Mouse (Mus musculus): ENCODE measurements at regions not wholly inside any gene's neighbourhood (a gene's known extent, or its start where the extent isn't known, plus 50 kb on each side); places are given as distances from the start of the nearest gene placed in this dataset.
"Not testable (repeated sequence)": the region's sequence is repeated elsewhere in the genome, so short reads cannot be mapped to it uniquely, and the experiment has no call there.

DNA sequence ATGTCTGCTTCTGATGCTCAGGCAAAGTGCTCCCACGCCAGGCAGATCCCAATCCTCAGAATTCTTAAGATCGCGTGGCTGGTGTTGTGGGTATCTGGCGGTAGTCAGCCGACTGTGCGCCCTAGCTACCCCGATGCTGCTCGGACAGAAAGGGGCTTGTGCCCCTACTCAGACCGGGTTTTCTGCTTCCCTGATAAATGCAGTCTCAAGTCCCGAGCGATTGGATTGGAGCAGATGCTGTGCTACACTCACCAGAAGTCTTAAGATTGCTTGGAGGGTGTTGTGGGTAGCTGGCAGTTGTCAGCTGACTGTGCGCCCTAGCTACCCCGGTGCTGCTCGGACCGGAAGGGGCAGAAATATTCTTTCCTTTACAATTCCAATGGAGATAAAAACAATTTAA, 99.3 kb downstream of the Gm7489 start:
- not testable (repeated sequence) for H3K9ac ChIP-seq (replicated peaks; ENCODE audit: low read length); H3K4me3 ChIP-seq (ENCODE audit: low read depth, low read length); H3K4me2 ChIP-seq (ENCODE audit: low read depth, low read length); H3K4me1 ChIP-seq (ENCODE audit: control insufficient read depth, insufficient read depth, low read length); DNase-seq (ENCODE audit: low spot score); H3K9me3 ChIP-seq (replicated peaks; ENCODE audit: control insufficient read depth, low read length); H3K36me3 ChIP-seq (replicated peaks; ENCODE audit: control insufficient read depth, insufficient read depth, low read depth, low read length); H3K27ac ChIP-seq (replicated peaks; ENCODE audit: low read depth, low read length); ATAC-seq (replicated peaks; ENCODE audit: insufficient number of reproducible peaks, low FRiP score, low TSS enrichment, low read depth); H3K27me3 ChIP-seq (ENCODE audit: control insufficient read depth, insufficient read depth, low read length)
- 89% methylated on average over 15 of the region's 15 CpGs for WGBS

DNA sequence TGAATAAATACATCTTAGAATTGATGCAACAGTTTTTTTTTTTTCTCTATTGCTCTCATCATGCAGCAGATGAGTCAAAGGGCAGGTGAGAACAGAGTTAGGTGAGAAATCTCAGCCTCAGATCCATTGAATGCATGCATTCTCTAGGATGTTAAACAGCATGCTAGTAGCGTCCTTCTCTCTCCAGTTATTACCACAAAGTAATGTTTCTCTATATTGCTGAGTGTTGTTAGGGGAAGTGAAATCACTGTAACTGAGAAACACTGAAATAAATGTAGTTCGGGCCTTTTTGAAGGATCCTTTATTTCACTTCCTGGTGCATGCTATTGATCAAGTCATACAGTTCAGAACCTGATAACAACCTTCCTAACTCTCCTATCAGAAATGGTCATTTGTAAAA, 105.2 kb downstream of the Gm7489 start:
- no peak overlapping the region for H3K9ac ChIP-seq (replicated peaks; ENCODE audit: low read length)
- no peak overlapping the region for H3K4me3 ChIP-seq (ENCODE audit: low read depth, low read length)
- no peak for DNase-seq (ENCODE audit: low spot score)
- H3K27me3 ChIP-seq (ENCODE audit: control insufficient read depth, insufficient read depth, low read length), result no peaks in the 10 kb centered on the region
- no peak overlapping the region for H3K27ac ChIP-seq (replicated peaks; ENCODE audit: low read depth, low read length)
- no peak overlapping the region for H3K4me2 ChIP-seq (ENCODE audit: low read depth, low read length)
- no peaks in the 10 kb centered on the region for H3K9me3 ChIP-seq (replicated peaks; ENCODE audit: control insufficient read depth, low read length)
- 76% methylated on average over 2 of the region's 2 CpGs for WGBS
- no peaks in the 10 kb centered on the region for H3K4me1 ChIP-seq (ENCODE audit: control insufficient read depth, insufficient read depth, low read length)
- H3K36me3 ChIP-seq (replicated peaks; ENCODE audit: control insufficient read depth, insufficient read depth, low read depth, low read length), result no peaks in the 10 kb centered on the region
- no peak for ATAC-seq (replicated peaks; ENCODE audit: insufficient number of reproducible peaks, low FRiP score, low TSS enrichment, low read depth)

GRCm38 (mm10) chr15:53995199-53995868, 110.6 kb downstream of the Gm7489 start:
- H3K4me3 ChIP-seq (ENCODE audit: low read depth, low read length), result no peak overlapping the region
- no peak overlapping the region for H3K4me2 ChIP-seq (ENCODE audit: low read depth, low read length)
- no peak overlapping the region for H3K27ac ChIP-seq (replicated peaks; ENCODE audit: low read depth, low read length)
- WGBS, result 79% methylated on average over 2 of the region's 2 CpGs
- DNase-seq (ENCODE audit: low spot score), result no peak
- no peaks in the 10 kb centered on the region for H3K4me1 ChIP-seq (ENCODE audit: control insufficient read depth, insufficient read depth, low read length)
- no peaks in the 10 kb centered on the region for H3K27me3 ChIP-seq (ENCODE audit: control insufficient read depth, insufficient read depth, low read length)
- H3K9me3 ChIP-seq (replicated peaks; ENCODE audit: control insufficient read depth, low read length), result no peaks in the 10 kb centered on the region
- no peaks in the 10 kb centered on the region for H3K36me3 ChIP-seq (replicated peaks; ENCODE audit: control insufficient read depth, insufficient read depth, low read depth, low read length)
- H3K9ac ChIP-seq (replicated peaks; ENCODE audit: low read length), result no peak overlapping the region
- no peak for ATAC-seq (replicated peaks; ENCODE audit: insufficient number of reproducible peaks, low FRiP score, low TSS enrichment, low read depth)

DNA sequence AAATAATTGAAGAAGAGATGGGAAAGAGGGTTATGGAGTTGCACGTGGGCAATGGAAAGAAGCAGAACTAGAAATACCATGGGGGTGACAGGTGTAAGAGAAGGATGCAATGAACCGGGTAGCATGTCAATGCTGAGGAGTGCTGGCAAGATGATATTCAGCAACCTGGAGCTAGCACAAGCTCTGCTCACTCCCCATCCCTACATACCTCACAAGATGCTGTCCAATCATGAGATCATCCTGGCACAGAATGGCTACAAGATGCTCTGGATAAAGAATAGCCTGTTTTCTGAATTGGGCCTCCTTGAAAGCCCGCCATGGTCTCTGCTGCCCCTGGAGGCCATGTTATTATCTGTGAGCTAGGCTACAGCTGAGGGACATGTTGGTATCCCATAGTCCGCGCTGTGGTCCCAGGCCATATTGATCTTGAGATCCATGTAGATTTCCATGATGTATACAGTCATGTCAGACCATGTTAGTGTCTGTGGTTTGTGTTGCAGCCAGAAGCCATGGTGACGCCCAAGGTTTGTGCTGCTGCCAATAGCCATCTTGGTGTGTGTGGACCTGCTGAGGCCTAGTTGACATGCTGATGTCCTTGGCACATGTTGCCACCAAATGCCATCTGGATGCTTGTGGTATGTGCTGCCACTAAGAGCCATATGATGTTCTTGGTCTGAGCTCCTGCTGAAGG, 114.0 kb downstream of the Gm7489 start:
- 92% methylated on average over 6 of the region's 6 CpGs for WGBS
- no peaks in the 10 kb centered on the region for H3K36me3 ChIP-seq (replicated peaks; ENCODE audit: control insufficient read depth, insufficient read depth, low read depth, low read length)
- no peaks in the 10 kb centered on the region for H3K9me3 ChIP-seq (replicated peaks; ENCODE audit: control insufficient read depth, low read length)

DNA sequence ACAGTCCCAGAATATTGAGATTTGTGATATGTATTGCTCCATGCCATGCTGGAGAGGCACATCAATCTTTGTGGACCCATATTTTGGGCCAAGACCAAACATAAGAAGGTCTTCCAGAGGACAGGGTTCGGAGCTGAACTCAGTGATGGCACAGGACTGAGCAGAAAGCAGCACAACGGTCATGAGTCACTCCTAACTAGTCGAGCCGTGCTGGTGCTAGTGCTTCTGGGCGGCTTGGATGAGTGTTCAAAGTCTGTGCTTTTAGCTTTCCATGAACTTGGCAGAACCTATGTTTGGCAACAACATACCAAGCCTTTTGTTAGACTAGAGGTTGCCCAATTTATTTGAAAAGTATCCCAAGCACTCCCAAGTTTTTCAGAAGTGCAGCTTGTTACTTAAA, 149.1 kb downstream of the Gm7489 start:
- no peak overlapping the region for H3K27ac ChIP-seq (replicated peaks; ENCODE audit: low read depth, low read length)
- no peak overlapping the region for H3K4me2 ChIP-seq (ENCODE audit: low read depth, low read length)
- ATAC-seq (replicated peaks; ENCODE audit: insufficient number of reproducible peaks, low FRiP score, low TSS enrichment, low read depth) (no peak), DNase-seq (ENCODE audit: low spot score) (no peak)
- H3K4me1 ChIP-seq (ENCODE audit: control insufficient read depth, insufficient read depth, low read length), result no peaks in the 10 kb centered on the region
- no peak overlapping the region for H3K4me3 ChIP-seq (ENCODE audit: low read depth, low read length)
- no peak overlapping the region for H3K9ac ChIP-seq (replicated peaks; ENCODE audit: low read length)
- H3K27me3 ChIP-seq (ENCODE audit: control insufficient read depth, insufficient read depth, low read length), result no peaks in the 10 kb centered on the region
- H3K9me3 ChIP-seq (replicated peaks; ENCODE audit: control insufficient read depth, low read length), result no peaks in the 10 kb centered on the region
- H3K36me3 ChIP-seq (replicated peaks; ENCODE audit: control insufficient read depth, insufficient read depth, low read depth, low read length), result no peaks in the 10 kb centered on the region
- 90% methylated on average over 5 of the region's 5 CpGs for WGBS

More for the DNA sequence above, 114.0 kb downstream of the Gm7489 start:
- no peak overlapping the region for H3K9ac ChIP-seq (replicated peaks; ENCODE audit: low read length)
- H3K4me1 ChIP-seq (ENCODE audit: control insufficient read depth, insufficient read depth, low read length), result no peaks in the 10 kb centered on the region
- H3K4me2 ChIP-seq (ENCODE audit: low read depth, low read length), result no peak overlapping the region
- DNase-seq (ENCODE audit: low spot score) (no peak), ATAC-seq (replicated peaks; ENCODE audit: insufficient number of reproducible peaks, low FRiP score, low TSS enrichment, low read depth) (no peak)
- H3K27ac ChIP-seq (replicated peaks; ENCODE audit: low read depth, low read length), result no peak overlapping the region
- no peaks in the 10 kb centered on the region for H3K27me3 ChIP-seq (ENCODE audit: control insufficient read depth, insufficient read depth, low read length)
- H3K4me3 ChIP-seq (ENCODE audit: low read depth, low read length), result no peak overlapping the region

DNA sequence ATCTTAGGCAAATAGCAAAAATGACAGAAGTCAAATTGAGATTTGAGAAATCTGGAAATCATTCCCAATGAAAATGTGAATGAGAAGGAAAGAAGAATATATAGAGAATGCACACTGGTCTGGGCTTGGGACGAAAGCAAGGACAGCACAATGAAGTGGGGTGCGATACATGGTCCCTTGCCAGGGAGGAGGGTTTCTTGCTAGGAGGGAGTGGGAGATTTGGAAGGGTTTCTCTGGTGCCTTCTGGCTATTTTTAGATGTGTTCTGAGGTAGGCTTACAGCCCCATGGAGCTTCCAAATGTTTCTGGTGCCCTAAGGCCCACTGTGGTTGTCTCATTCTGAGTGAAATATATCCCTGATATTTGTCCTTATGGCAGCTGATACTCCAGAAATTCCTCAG, 166.0 kb downstream of the Gm7489 start:
- Histone ChIP-seq H3K27ac (replicated peaks; ENCODE audit: low read depth, low read length) (no peak overlapping the region), H3K4me2 (ENCODE audit: low read depth, low read length) (no peak overlapping the region), H3K9me3 (replicated peaks; ENCODE audit: control insufficient read depth, low read length) (no peaks in the 10 kb centered on the region), H3K36me3 (replicated peaks; ENCODE audit: control insufficient read depth, insufficient read depth, low read depth, low read length) (no peaks in the 10 kb centered on the region), H3K4me1 (ENCODE audit: control insufficient read depth, insufficient read depth, low read length) (no peaks in the 10 kb centered on the region), H3K9ac (replicated peaks; ENCODE audit: low read length) (no peak overlapping the region), H3K27me3 (ENCODE audit: control insufficient read depth, insufficient read depth, low read length) (no peaks in the 10 kb centered on the region), H3K4me3 (ENCODE audit: low read depth, low read length) (no peak overlapping the region)
- WGBS, result 94% methylated on average over 2 of the region's 2 CpGs
- ATAC-seq (replicated peaks; ENCODE audit: insufficient number of reproducible peaks, low FRiP score, low TSS enrichment, low read depth) (no peak), DNase-seq (ENCODE audit: low spot score) (no peak)

DNA sequence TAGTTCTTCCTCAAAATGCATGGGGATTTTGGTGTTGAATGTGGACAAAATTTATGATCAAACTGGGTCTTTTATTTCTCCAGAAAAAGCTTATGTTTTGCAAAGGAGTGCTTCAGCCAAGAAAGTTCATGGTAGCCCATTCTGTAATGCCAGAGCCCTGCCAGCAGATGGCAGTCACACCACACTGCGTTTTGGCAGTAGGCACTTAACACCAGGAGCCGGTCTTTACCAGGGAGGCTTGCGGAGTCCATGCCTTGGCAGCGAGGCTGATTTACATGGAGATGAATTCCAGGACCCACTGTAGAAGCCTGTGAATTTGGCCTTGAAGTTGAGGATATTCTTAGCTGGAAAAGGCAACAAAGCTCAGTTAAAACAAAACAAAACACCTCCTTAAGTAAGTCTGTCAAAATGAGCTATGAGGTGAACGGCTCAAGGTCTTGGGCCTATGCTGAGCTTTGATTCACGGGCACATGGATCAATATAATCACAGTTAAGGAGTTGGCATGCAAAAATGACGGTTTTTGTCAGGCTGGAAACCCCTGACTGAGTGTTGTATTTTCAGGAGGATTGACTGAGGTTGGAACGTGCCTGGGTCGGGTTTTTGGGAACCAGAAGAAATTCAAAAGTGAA, 185.4 kb downstream of the Gm7489 start:
- DNase-seq (ENCODE audit: low spot score), result peak; percentile 86
- Histone ChIP-seq H3K9ac (replicated peaks; ENCODE audit: low read length) (no peak overlapping the region), H3K4me1 (ENCODE audit: control insufficient read depth, insufficient read depth, low read length) (no peaks in the 10 kb centered on the region), H3K36me3 (replicated peaks; ENCODE audit: control insufficient read depth, insufficient read depth, low read depth, low read length) (no peaks in the 10 kb centered on the region), H3K4me2 (ENCODE audit: low read depth, low read length) (no peak overlapping the region), H3K27ac (replicated peaks; ENCODE audit: low read depth, low read length) (no peak overlapping the region), H3K27me3 (ENCODE audit: control insufficient read depth, insufficient read depth, low read length) (no peaks in the 10 kb centered on the region), H3K9me3 (replicated peaks; ENCODE audit: control insufficient read depth, low read length) (no peaks in the 10 kb centered on the region), H3K4me3 (ENCODE audit: low read depth, low read length) (no peak overlapping the region)
- ATAC-seq (replicated peaks; ENCODE audit: insufficient number of reproducible peaks, low FRiP score, low TSS enrichment, low read depth), result peak; percentile 59; the same call in 1 of the 2 replicates
- 45% methylated on average over 9 of the region's 9 CpGs for WGBS

- no peak overlapping the region for H3K27ac ChIP-seq (replicated peaks; ENCODE audit: low read depth, low read length)
- ATAC-seq (replicated peaks; ENCODE audit: insufficient number of reproducible peaks, low FRiP score, low TSS enrichment, low read depth) (no peak), DNase-seq (ENCODE audit: low spot score) (no peak)
- 66% methylated on average over 8 of the region's 8 CpGs for WGBS
- H3K9me3 ChIP-seq (replicated peaks; ENCODE audit: control insufficient read depth, low read length), result no peaks in the 10 kb centered on the region
- no peaks in the 10 kb centered on the region for H3K27me3 ChIP-seq (ENCODE audit: control insufficient read depth, insufficient read depth, low read length)
- no peak overlapping the region for H3K9ac ChIP-seq (replicated peaks; ENCODE audit: low read length)
- no peaks in the 10 kb centered on the region for H3K4me1 ChIP-seq (ENCODE audit: control insufficient read depth, insufficient read depth, low read length)
- H3K4me2 ChIP-seq (ENCODE audit: low read depth, low read length), result no peak overlapping the region
- H3K4me3 ChIP-seq (ENCODE audit: low read depth, low read length), result no peak overlapping the region
- no peaks in the 10 kb centered on the region for H3K36me3 ChIP-seq (replicated peaks; ENCODE audit: control insufficient read depth, insufficient read depth, low read depth, low read length)
Observed at GRCm38 (mm10) chr15:54071732-54072131, 187.0 kb downstream of the Gm7489 start.
